Mouse (Mus musculus) brain, embryonic 18.5 days (tissue): ENCODE results near the gene Wdr35.
"Not testable (repeated sequence)": the region's sequence is repeated elsewhere in the genome, so short reads cannot be mapped to it uniquely, and the experiment has no call there.

Experiments used
- DNase-seq: peaks from one replicate; pipeline ENCODE4 v3.0.0-alpha.2; 2012; ENCODE audit warnings: low read depth, low spot score

Gene Wdr35

GRCm38 (mm10) chr12:9007146-9007545 lies 33.5 kb downstream of the Wdr35 start:
- no peak for DNase-seq

GRCm38 (mm10) chr12:9007811-9008210 lies 34.1 kb downstream of the Wdr35 start:
- DNase-seq: no peak

- DNase-seq: no peak
These were observed 36.6 kb downstream of the Wdr35 start for GRCm38 (mm10) chr12:9010311-9010710.

GRCm38 (mm10) chr12:9016376-9016775 lies 42.7 kb downstream of the Wdr35 start:
- DNase-seq: no peak

GRCm38 (mm10) chr12:9020431-9020830 lies 46.7 kb downstream of the Wdr35 start:
- DNase-seq: no peak

GRCm38 (mm10) chr12:9020986-9021385 lies 47.3 kb downstream of the Wdr35 start:
- DNase-seq: no peak

GRCm38 (mm10) chr12:9023031-9023430 lies 49.3 kb downstream of the Wdr35 start:
- no peak for DNase-seq

GRCm38 (mm10) chr12:9024071-9024470 lies 50.4 kb downstream of the Wdr35 start:
- DNase-seq: no peak

GRCm38 (mm10) chr12:9024736-9025135 lies 51.0 kb downstream of the Wdr35 start:
- DNase-seq: no peak

GRCm38 (mm10) chr12:9026843-9027242 lies 53.2 kb downstream of the Wdr35 start:
- no peak for DNase-seq

- not testable (repeated sequence) for DNase-seq
These were observed 55.1 kb downstream of the Wdr35 start for GRCm38 (mm10) chr12:9028816-9029215.

GRCm38 (mm10) chr12:9029506-9029887 lies 55.8 kb downstream of the Wdr35 start:
- DNase-seq: no peak

- peak; percentile 87 for DNase-seq
These were observed 56.4 kb downstream of the Wdr35 start, which contains the start of gene Ttc32 for GRCm38 (mm10) chr12:9029888-9030723. TSS of gene Ttc32 (plus strand) at chr12:9029997.

- no peak for DNase-seq
These were observed 57.5 kb downstream of the Wdr35 start for GRCm38 (mm10) chr12:9031166-9031565.

- no peak for DNase-seq
These were observed 59.4 kb downstream of the Wdr35 start for GRCm38 (mm10) chr12:9033140-9033539.

- no peak for DNase-seq
These were observed 62.7 kb downstream of the Wdr35 start for GRCm38 (mm10) chr12:9036409-9036808.

GRCm38 (mm10) chr12:9040177-9040576 lies 66.5 kb downstream of the Wdr35 start:
- DNase-seq: no peak

- DNase-seq: no peak
These were observed 67.0 kb downstream of the Wdr35 start for GRCm38 (mm10) chr12:9040686-9041085.

GRCm38 (mm10) chr12:9042316-9042715 lies 68.6 kb downstream of the Wdr35 start:
- no peak for DNase-seq

- DNase-seq: no peak
These were observed 69.1 kb downstream of the Wdr35 start for GRCm38 (mm10) chr12:9042759-9043158.

GRCm38 (mm10) chr12:9044666-9045065 lies 71.0 kb downstream of the Wdr35 start:
- no peak for DNase-seq

- no peak for DNase-seq
These were observed 73.0 kb downstream of the Wdr35 start for GRCm38 (mm10) chr12:9046674-9047073.

GRCm38 (mm10) chr12:9048090-9048489 lies 74.4 kb downstream of the Wdr35 start:
- DNase-seq: no peak

GRCm38 (mm10) chr12:9050824-9051223 lies 77.1 kb downstream of the Wdr35 start:
- no peak for DNase-seq
